Mouse (Mus musculus): ENCODE results near the gene Ccr4.

The Ccr4 gene

GRCm38 (mm10) chr9:114468701-114469100 lies 36.0 kb downstream of the Ccr4 start:
- DNase-seq (ENCODE audit: low spot score): no peak

GRCm38 (mm10) chr9:114468217-114468616 lies 36.5 kb downstream of the Ccr4 start:
- DNase-seq (ENCODE audit: low spot score): no peak

GRCm38 (mm10) chr9:114466871-114467270 lies 37.8 kb downstream of the Ccr4 start:
- no peak for DNase-seq (ENCODE audit: low spot score)

- no peak for DNase-seq (ENCODE audit: low spot score)
Measured at GRCm38 (mm10) chr9:114465442-114465841, 39.3 kb downstream of the Ccr4 start.

- DNase-seq (ENCODE audit: low spot score): no peak
Measured at GRCm38 (mm10) chr9:114462569-114462968, 42.1 kb downstream of the Ccr4 start.

- DNase-seq (ENCODE audit: low spot score): no peak
Measured at GRCm38 (mm10) chr9:114458436-114458835, 46.3 kb downstream of the Ccr4 start.

- DNase-seq (ENCODE audit: low spot score): no peak
Measured at GRCm38 (mm10) chr9:114455420-114455819, 49.3 kb downstream of the Ccr4 start.

- no peak for DNase-seq (ENCODE audit: low spot score)
Measured at GRCm38 (mm10) chr9:114452418-114452817, 52.3 kb downstream of the Ccr4 start.

GRCm38 (mm10) chr9:114451615-114452014 lies 53.1 kb downstream of the Ccr4 start:
- no peak for DNase-seq (ENCODE audit: low spot score)

GRCm38 (mm10) chr9:114449120-114449754 lies 55.5 kb downstream of the Ccr4 start:
- no peak for DNase-seq (ENCODE audit: low spot score)

- no peak for DNase-seq (ENCODE audit: low spot score)
Measured at GRCm38 (mm10) chr9:114448700-114449099, 56.0 kb downstream of the Ccr4 start.

- DNase-seq (ENCODE audit: low spot score): no peak
Measured at GRCm38 (mm10) chr9:114446887-114447286, 57.8 kb downstream of the Ccr4 start.

- DNase-seq (ENCODE audit: low spot score): no peak
Measured at GRCm38 (mm10) chr9:114443351-114443750, 61.4 kb downstream of the Ccr4 start.

- DNase-seq (ENCODE audit: low spot score): no peak
Measured at GRCm38 (mm10) chr9:114442893-114443292, 61.8 kb downstream of the Ccr4 start.

- DNase-seq (ENCODE audit: low spot score): no peak
Measured at GRCm38 (mm10) chr9:114442225-114442624, 62.5 kb downstream of the Ccr4 start.

- DNase-seq (ENCODE audit: low spot score): no peak
Measured at GRCm38 (mm10) chr9:114440548-114440947, 64.2 kb downstream of the Ccr4 start.
